ENCODE assay signal across 33 mouse cellular contexts in genomic region chr10:30426420-30426923, GRCm38 (mm10).
DNase-seq lines count a peak whose midpoint lies in the region; ATAC-seq and TF ChIP-seq lines count a peak whose summit lies in the region.
"Had no signal": no experiment of that assay in that cellular context is flagged by ENCODE, and none has a peak within 500 bp of the region (broad histone marks: within the 10 kb centered on the region; RNA-seq: fewer than 3 reads in every experiment).

No protein-coding gene starts in this region.

- no peak overlapping the region for H3K27ac ChIP-seq in lung, postnatal 0 days (ENCODE audit: low read length)
- H3K27ac ChIP-seq: embryonic facial prominence, embryonic 10.5 days; embryonic facial prominence, embryonic 15.5 days; forebrain, embryonic 12.5 days; gastrocnemius, adult 2 months; hindbrain, embryonic 12.5 days; hindbrain, postnatal 0 days; intestine, embryonic 15.5 days; limb, embryonic 15.5 days; liver, embryonic 14.5 days; midbrain, embryonic 10.5 days; neural tube, embryonic 13.5 days had no signal

- H3K27me3 ChIP-seq in lung, postnatal 0 days (replicated peaks; ENCODE audit: insufficient read depth, low read length) = no peaks in the 10 kb centered on the region
- H3K27me3 ChIP-seq: embryonic facial prominence, embryonic 15.5 days; forebrain, embryonic 12.5 days; hindbrain, embryonic 12.5 days; intestine, embryonic 15.5 days; limb, embryonic 15.5 days had no signal

- no peak overlapping the region for H3K4me2 ChIP-seq in lung, postnatal 0 days (replicated peaks; ENCODE audit: low read depth, low read length)
- H3K4me2 ChIP-seq: embryonic facial prominence, embryonic 15.5 days; forebrain, embryonic 12.5 days; heart, embryonic 11.5 days; hindbrain, embryonic 12.5 days; intestine, embryonic 15.5 days; limb, embryonic 15.5 days; neural tube, embryonic 13.5 days had no signal

- DNase-seq in frontal cortex, adult 2 months (ENCODE audit: extremely low spot score in 1 of 2, low spot score in 1 of 2) = no peak
- DNase-seq in lung, postnatal 0 days (ENCODE audit: low spot score) = peak; percentile 23
- no peak for DNase-seq in lung, postnatal 14 days
- peak; percentile 14 for DNase-seq in Muller cell, postnatal 12 days (ENCODE audit: inconsistent ontology term)
- DNase-seq in lung, postnatal 25 days (ENCODE audit: low spot score) = peak; percentile 12
- DNase-seq in kidney, postnatal 14 days = no peak
- DNase-seq: adrenal gland, postnatal 25 days; cerebellum, adult 2 months; cerebellum, postnatal 14 days; gastrocnemius, adult 2 months; gastrocnemius, postnatal 36 days; heart, adult 18-20 months; heart, postnatal 36 days; kidney, adult 2 months; kidney, postnatal 4 days; left cerebral cortex, postnatal 4 days; right cerebral cortex, postnatal 14 days; thymus, postnatal 14 days had no signal

- H3K36me3 ChIP-seq in lung, postnatal 0 days (ENCODE audit: insufficient read depth, low read length) = no peaks in the 10 kb centered on the region
- H3K36me3 ChIP-seq: embryonic facial prominence, embryonic 10.5 days; embryonic facial prominence, embryonic 15.5 days; forebrain, embryonic 12.5 days; G1E; hindbrain, embryonic 12.5 days; intestine, embryonic 15.5 days; limb, embryonic 15.5 days; midbrain, embryonic 10.5 days; neural tube, embryonic 13.5 days had no signal

- TF ChIP-seq EP300 in lung, postnatal 0 days (IDR thresholded peaks at IDR 0.05) = no peak

- WGBS in lung, postnatal 0 days = 47% methylated on average over 4 of the region's 4 CpGs

- H3K9ac ChIP-seq in lung, postnatal 0 days (replicated peaks; ENCODE audit: low read depth) = no peak overlapping the region
- H3K9ac ChIP-seq: embryonic facial prominence, embryonic 15.5 days; forebrain, embryonic 12.5 days; hindbrain, embryonic 12.5 days; intestine, embryonic 15.5 days; limb, embryonic 15.5 days; liver, embryonic 14.5 days; neural tube, embryonic 13.5 days had no signal

- peak; percentile 31 for ATAC-seq in frontal cortex, adult (ENCODE audit: low TSS enrichment)
- peak; percentile 26 for ATAC-seq in lung, postnatal 0 days
- ATAC-seq: hindbrain, postnatal 0 days; intestine, embryonic 15.5 days; midbrain, embryonic 16.5 days; Patski had no signal

- no peak overlapping the region for H3K4me3 ChIP-seq in lung, postnatal 0 days (ENCODE audit: low read depth, low read length)
- H3K4me3 ChIP-seq: embryonic facial prominence, embryonic 10.5 days; embryonic facial prominence, embryonic 15.5 days; forebrain, embryonic 12.5 days; gastrocnemius, adult 2 months; hindbrain, embryonic 12.5 days; intestine, embryonic 15.5 days; limb, embryonic 15.5 days; midbrain, embryonic 10.5 days; neural tube, embryonic 13.5 days had no signal

- no peaks in the 10 kb centered on the region for H3K4me1 ChIP-seq in lung, postnatal 0 days (ENCODE audit: insufficient read depth, low read depth, low read length)
- H3K4me1 ChIP-seq: embryonic facial prominence, embryonic 10.5 days; embryonic facial prominence, embryonic 15.5 days; forebrain, embryonic 12.5 days; hindbrain, embryonic 12.5 days; intestine, embryonic 15.5 days; limb, embryonic 15.5 days; neural tube, embryonic 13.5 days had no signal

- no peak for TF ChIP-seq CTCF in lung, postnatal 0 days (IDR thresholded peaks at IDR 0.05)

- no peaks in the 10 kb centered on the region for H3K9me3 ChIP-seq in lung, postnatal 0 days (ENCODE audit: low read length)
- H3K9me3 ChIP-seq: embryonic facial prominence, embryonic 10.5 days; embryonic facial prominence, embryonic 15.5 days; forebrain, embryonic 12.5 days; G1E; hindbrain, embryonic 12.5 days; intestine, embryonic 15.5 days; limb, embryonic 15.5 days; midbrain, embryonic 10.5 days; neural tube, embryonic 13.5 days had no signal

Comparison
In these comparisons a context has a peak if more than half of its experiments do, and no peak if none do; other contexts are left out.
1. DNase-seq: peak in lung, postnatal 0 days (single experiment), Muller cell, postnatal 12 days (single experiment) and lung, postnatal 25 days (single experiment); none in frontal cortex, adult 2 months (0 of 2), lung, postnatal 14 days (single experiment) and kidney, postnatal 14 days (single experiment).